In the genomic region with DNA sequence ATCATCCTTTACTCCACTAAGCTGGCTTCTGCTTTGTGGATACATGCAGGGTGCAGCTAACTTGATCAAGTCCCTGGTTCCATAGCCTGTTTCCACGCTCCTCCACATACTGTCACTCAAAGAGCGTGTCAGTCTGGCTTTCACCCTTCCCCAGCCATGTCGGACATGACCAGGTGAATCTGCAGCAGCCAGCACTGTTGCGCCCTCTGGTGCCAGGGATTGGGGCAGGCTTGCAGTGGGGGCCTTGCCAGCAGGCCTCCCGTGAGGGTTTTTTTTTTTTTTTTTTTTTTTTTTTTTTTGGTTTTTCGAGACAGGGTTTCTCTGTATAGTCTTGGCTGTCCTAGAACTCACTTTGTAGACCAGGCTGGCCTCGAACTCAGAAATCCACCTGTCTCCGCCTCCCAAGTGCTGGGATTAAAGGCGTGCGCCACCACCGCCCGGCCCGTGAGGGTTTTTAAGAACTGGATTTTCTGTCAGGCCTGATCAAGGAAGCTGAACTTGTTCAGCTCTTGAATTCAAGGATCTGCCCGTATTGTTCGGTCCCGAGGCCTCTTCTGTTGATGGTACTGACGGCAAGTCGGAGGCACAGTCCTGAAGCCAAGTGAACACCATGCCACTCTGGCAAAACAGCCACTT, we compare ENCODE assay signal across 8 mouse cellular contexts. TPM values are rescaled to one million over a fixed set of nuclear protein-coding genes. Genes with fewer than 3 reads are reported as not detected.
A peak's percentile ranks its signal among the peaks of the same experiment; 100 is the strongest.
DNase-seq lines count a peak whose midpoint lies in the region; ATAC-seq and TF ChIP-seq lines count a peak whose summit lies in the region.

No protein-coding gene starts in this region.

- H3K4me3 ChIP-seq in midbrain, embryonic 10.5 days = no peak overlapping the region
- H3K4me3 ChIP-seq in midbrain, embryonic 11.5 days (ENCODE audit: low read depth, low read length) = no peak overlapping the region
- no peak overlapping the region for H3K4me3 ChIP-seq in intestine, embryonic 15.5 days (replicated peaks)
- no peak overlapping the region for H3K4me3 ChIP-seq in thymus, adult 2 months (ENCODE audit: control insufficient read depth, insufficient read depth, low read length)

- peaks cover 98% of the 10 kb centered on the region for H3K36me3 ChIP-seq in midbrain, embryonic 10.5 days
- H3K36me3 ChIP-seq in midbrain, embryonic 11.5 days (ENCODE audit: control insufficient read depth, insufficient read depth, low read length) = peaks cover 45% of the 10 kb centered on the region
- H3K36me3 ChIP-seq in intestine, embryonic 15.5 days = peaks cover 59% of the 10 kb centered on the region
- H3K36me3 ChIP-seq in thymus, adult 2 months (ENCODE audit: control insufficient read depth, insufficient read depth, low read length) = peaks cover 63% of the 10 kb centered on the region

- 87% methylated on average over 17 of the region's 18 CpGs for WGBS in midbrain, embryonic 10.5 days
- 86% methylated on average over 16 of the region's 18 CpGs for WGBS in midbrain, embryonic 11.5 days
- WGBS in intestine, embryonic 15.5 days = 79% methylated on average over 18 of the region's 18 CpGs
- WGBS in thymus, adult 2 months = 83% methylated on average over 17 of the region's 18 CpGs

- H3K4me1 ChIP-seq in midbrain, embryonic 10.5 days = no peaks in the 10 kb centered on the region
- H3K4me1 ChIP-seq in midbrain, embryonic 11.5 days (ENCODE audit: control insufficient read depth, insufficient read depth, low read length) = no peaks in the 10 kb centered on the region
- H3K4me1 ChIP-seq in intestine, embryonic 15.5 days (replicated peaks) = no peaks in the 10 kb centered on the region
- H3K4me1 ChIP-seq in thymus, adult 2 months (replicated peaks; ENCODE audit: control insufficient read depth, insufficient read depth, low read length) = no peaks in the 10 kb centered on the region

- peak; percentile 83 for TF ChIP-seq CTCF in thymus, adult 2 months (IDR thresholded peaks at IDR 0.05; ENCODE audit: borderline replicate concordance, control insufficient read depth, extremely low read depth, insufficient read depth, low read length, poor library complexity)

- no peaks in the 10 kb centered on the region for H3K27me3 ChIP-seq in midbrain, embryonic 10.5 days (ENCODE audit: low read depth, poor library complexity, severe bottlenecking)
- no peaks in the 10 kb centered on the region for H3K27me3 ChIP-seq in midbrain, embryonic 11.5 days (ENCODE audit: control insufficient read depth, insufficient read depth, low read length)
- no peaks in the 10 kb centered on the region for H3K27me3 ChIP-seq in intestine, embryonic 15.5 days (replicated peaks)
- no peaks in the 10 kb centered on the region for H3K27me3 ChIP-seq in thymus, adult 2 months (ENCODE audit: control insufficient read depth, insufficient read depth, low read length)

- TF ChIP-seq POLR2A in thymus, adult 2 months (IDR thresholded peaks at IDR 0.05; ENCODE audit: control insufficient read depth, extremely low read depth, insufficient read depth, low read length, poor library complexity) = no peak

- no peak overlapping the region for H3K9ac ChIP-seq in midbrain, embryonic 11.5 days (ENCODE audit: low read length)
- no peak overlapping the region for H3K9ac ChIP-seq in intestine, embryonic 15.5 days

- peak; percentile 39 for DNase-seq in midbrain, embryonic 10.5 days (ENCODE audit: low spot score)
- DNase-seq in midbrain, embryonic 11.5 days (ENCODE audit: low spot score, missing footprints) = no peak
- peak; percentile 78 for DNase-seq in NIH3T3 (ENCODE audit: low read depth)
- DNase-seq in cerebellum, postnatal 25 days = peak; percentile 74 to 86
- DNase-seq in lung, postnatal 10 days = peak; percentile 79
- peak; percentile 81 for DNase-seq in thymus, adult 2 months
- no peak for DNase-seq in frontal cortex, postnatal 36 days (ENCODE audit: low spot score in 2 of 2)

- ATAC-seq in midbrain, embryonic 11.5 days (ENCODE audit: low FRiP score) = no peak
- peak; percentile 58; the same call in 1 of the 2 replicates for ATAC-seq in intestine, embryonic 15.5 days

- no peaks in the 10 kb centered on the region for H3K9me3 ChIP-seq in midbrain, embryonic 10.5 days (replicated peaks)
- H3K9me3 ChIP-seq in midbrain, embryonic 11.5 days (ENCODE audit: control insufficient read depth, low read length) = no peaks in the 10 kb centered on the region
- no peaks in the 10 kb centered on the region for H3K9me3 ChIP-seq in intestine, embryonic 15.5 days

- no peak overlapping the region for H3K4me2 ChIP-seq in midbrain, embryonic 11.5 days
- no peak overlapping the region for H3K4me2 ChIP-seq in intestine, embryonic 15.5 days (replicated peaks)

- H3K27ac ChIP-seq in midbrain, embryonic 10.5 days (replicated peaks) = no peak overlapping the region
- no peak overlapping the region for H3K27ac ChIP-seq in midbrain, embryonic 11.5 days (ENCODE audit: low read depth, low read length)
- H3K27ac ChIP-seq in intestine, embryonic 15.5 days = no peak overlapping the region
- no peak overlapping the region for H3K27ac ChIP-seq in thymus, adult 2 months (ENCODE audit: control insufficient read depth, insufficient read depth, low read length)

RNA-seq across cellular contexts. Expression of a gene that starts 41.1 kb away (rescaled TPM):
- polyA plus RNA-seq in midbrain, embryonic 10.5 days (2016; fragmentation: Nextera tagmentation; extraction: Ambion mirVana) = 41.5 and 57.6 TPM in 2 replicates
- polyA plus RNA-seq in midbrain, embryonic 11.5 days (2014; fragmentation: Nextera tagmentation; extraction: Ambion mirVana) = 52.6 and 64.1 TPM in 2 replicates
- 32.5 and 36.1 TPM in 2 replicates for polyA plus RNA-seq in intestine, embryonic 15.5 days (2015; fragmentation: Nextera tagmentation; extraction: Ambion mirVana)
- polyA plus RNA-seq in thymus, adult 2 months (2012; rRNA removed) = 104 and 134 TPM in 2 replicates

RNA-seq across cellular contexts. Expression of a gene that starts 44.4 kb away (rescaled TPM):
- 27.4 and 30.3 TPM in 2 replicates for polyA plus RNA-seq in midbrain, embryonic 10.5 days (2016; fragmentation: Nextera tagmentation; extraction: Ambion mirVana)
- polyA plus RNA-seq in midbrain, embryonic 11.5 days (2014; fragmentation: Nextera tagmentation; extraction: Ambion mirVana) = 16.4 and 22.0 TPM in 2 replicates
- polyA plus RNA-seq in intestine, embryonic 15.5 days (2015; fragmentation: Nextera tagmentation; extraction: Ambion mirVana) = 26.0 and 26.8 TPM in 2 replicates
- 36.4 and 42.1 TPM in 2 replicates for polyA plus RNA-seq in thymus, adult 2 months (2012; rRNA removed)

Comparison
In these comparisons a context has a peak if more than half of its experiments do, and no peak if none do; other contexts are left out.
1. DNase-seq: peak in midbrain, embryonic 10.5 days (single experiment), NIH3T3 (single experiment), cerebellum, postnatal 25 days (2 of 2), lung, postnatal 10 days (single experiment) and thymus, adult 2 months (single experiment); none in midbrain, embryonic 11.5 days (single experiment) and frontal cortex, postnatal 36 days (0 of 2).